Mouse (Mus musculus) ovary, postnatal 14 days (tissue): ENCODE data around the gene Tnni2.

Experiments used
- DNase-seq: peaks from one replicate; pipeline ENCODE4 v3.0.0; 2022; ENCODE audit warnings: low spot score

The Tnni2 gene

GRCm38 (mm10) chr7:142459299-142459691 is 17.7 kb downstream of the Tnni2 start:
- no peak for DNase-seq

- DNase-seq: no peak
These were observed 19.0 kb downstream of the Tnni2 start, which contains the start of gene Lsp1 for GRCm38 (mm10) chr7:142460636-142461077. Lsp1 (plus strand) TSS chr7:142460809.

GRCm38 (mm10) chr7:142461446-142461845 is 19.8 kb downstream of the Tnni2 start:
- DNase-seq: no peak

GRCm38 (mm10) chr7:142462190-142462589 is 20.6 kb downstream of the Tnni2 start:
- no peak for DNase-seq

- no peak for DNase-seq
These were observed 21.0 kb downstream of the Tnni2 start for GRCm38 (mm10) chr7:142462594-142463078.

GRCm38 (mm10) chr7:142470171-142470691 is 28.6 kb downstream of the Tnni2 start:
- DNase-seq: no peak

- peak; percentile 64 for DNase-seq
These were observed 29.3 kb downstream of the Tnni2 start for GRCm38 (mm10) chr7:142470808-142471413.

- no peak for DNase-seq
These were observed 29.8 kb downstream of the Tnni2 start for GRCm38 (mm10) chr7:142471414-142471861.

- DNase-seq: no peak
These were observed 30.4 kb downstream of the Tnni2 start for GRCm38 (mm10) chr7:142471884-142472570.

- DNase-seq: no peak
These were observed 31.3 kb downstream of the Tnni2 start for GRCm38 (mm10) chr7:142472936-142473335.

- no peak for DNase-seq
These were observed 31.9 kb downstream of the Tnni2 start for GRCm38 (mm10) chr7:142473476-142473875.

- no peak for DNase-seq
These were observed 33.2 kb downstream of the Tnni2 start for GRCm38 (mm10) chr7:142474799-142475198.

GRCm38 (mm10) chr7:142475641-142476040 is 34.0 kb downstream of the Tnni2 start:
- DNase-seq: no peak

GRCm38 (mm10) chr7:142476271-142476670 is 34.7 kb downstream of the Tnni2 start:
- DNase-seq: no peak

GRCm38 (mm10) chr7:142476795-142477452 is 35.3 kb downstream of the Tnni2 start:
- DNase-seq: no peak

- no peak for DNase-seq
These were observed 36.4 kb downstream of the Tnni2 start for GRCm38 (mm10) chr7:142478001-142478400.

- no peak for DNase-seq
These were observed 37.0 kb downstream of the Tnni2 start for GRCm38 (mm10) chr7:142478574-142478973.

- no peak for DNase-seq
These were observed 37.7 kb downstream of the Tnni2 start for GRCm38 (mm10) chr7:142479307-142479706.

- DNase-seq: no peak
These were observed 38.3 kb downstream of the Tnni2 start for GRCm38 (mm10) chr7:142479886-142480285.

GRCm38 (mm10) chr7:142480661-142481060 is 39.1 kb downstream of the Tnni2 start:
- no peak for DNase-seq

- no peak for DNase-seq
These were observed 39.6 kb downstream of the Tnni2 start for GRCm38 (mm10) chr7:142481186-142481567.

- peak; percentile 52 for DNase-seq
These were observed 40.1 kb downstream of the Tnni2 start for GRCm38 (mm10) chr7:142481568-142482255.
